Mouse (Mus musculus) lung, postnatal 4 days (tissue): Measurements from ENCODE around the gene Banf2.

Experiments used
- DNase-seq, 2 experiments: peaks; one replicate each; pipeline ENCODE4 v3.0.0; 2021

The Banf2 gene

GRCm38 (mm10) chr2:144032664-144033063, at the start of gene Banf2:
Gene Banf2, plus strand, starts transcription at chr2:144033059.
- no peak for DNase-seq

- no peak for DNase-seq
Observed at GRCm38 (mm10) chr2:143983482-143983881, 49.4 kb upstream of the Banf2 start.

- no peak for DNase-seq
Observed at GRCm38 (mm10) chr2:143987485-143987884, 45.4 kb upstream of the Banf2 start.

- DNase-seq = no peak
Observed at GRCm38 (mm10) chr2:143988016-143988415, 44.8 kb upstream of the Banf2 start.

DNA sequence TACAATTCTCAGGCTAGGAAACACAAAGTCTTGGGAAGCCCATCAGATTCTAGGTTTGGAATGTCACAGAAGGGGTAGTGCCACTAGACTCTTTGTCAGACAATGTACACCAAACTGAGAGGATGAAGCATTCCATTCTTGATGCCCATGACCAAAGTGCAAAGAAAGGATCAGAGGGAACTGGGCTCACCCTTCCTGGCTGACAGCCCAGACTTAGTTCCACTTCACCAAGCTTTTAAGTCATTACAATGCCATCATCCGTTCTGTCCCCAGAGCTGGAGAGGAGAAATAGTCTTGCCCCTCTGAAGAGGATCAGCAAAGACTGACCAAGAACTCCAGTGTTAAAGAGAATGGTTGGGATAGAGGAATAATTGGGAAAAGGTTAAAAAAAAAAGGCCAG, 41.9 kb upstream of the Banf2 start:
- peak; percentile 57 to 67 for DNase-seq

DNA sequence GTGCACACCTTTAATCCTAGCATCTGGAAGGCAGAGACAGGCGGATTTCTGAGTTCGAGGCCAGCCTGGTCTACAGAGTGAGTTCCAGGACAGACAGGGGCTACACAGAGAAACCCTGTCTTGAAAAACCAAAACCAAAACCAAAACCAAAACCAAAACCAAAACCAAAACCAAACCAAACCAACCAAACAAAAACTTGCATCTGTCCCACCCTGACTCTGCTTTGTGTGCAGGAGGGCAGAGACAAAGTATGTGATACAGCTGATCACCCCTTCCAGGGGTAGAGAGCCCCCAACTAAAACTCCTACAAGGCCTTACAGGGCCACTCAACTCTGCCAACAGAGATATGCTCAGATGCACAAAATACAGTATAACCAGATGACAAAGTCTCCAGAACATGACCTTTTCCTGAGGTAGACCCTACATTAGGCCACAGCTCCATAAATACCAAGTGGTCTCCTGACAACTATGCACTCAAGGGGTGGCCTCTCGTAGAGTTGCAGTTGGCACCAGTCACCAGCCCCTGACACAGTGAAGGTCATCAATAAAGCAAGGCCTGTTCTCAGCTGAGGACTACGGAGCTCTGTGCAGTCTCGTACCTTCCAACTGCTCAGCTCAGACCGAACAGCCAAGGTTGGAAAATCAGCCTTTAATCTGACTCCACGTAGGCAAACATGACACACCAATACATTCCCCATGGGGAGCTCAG, 40.7 kb upstream of the Banf2 start:
- DNase-seq = no peak

DNA sequence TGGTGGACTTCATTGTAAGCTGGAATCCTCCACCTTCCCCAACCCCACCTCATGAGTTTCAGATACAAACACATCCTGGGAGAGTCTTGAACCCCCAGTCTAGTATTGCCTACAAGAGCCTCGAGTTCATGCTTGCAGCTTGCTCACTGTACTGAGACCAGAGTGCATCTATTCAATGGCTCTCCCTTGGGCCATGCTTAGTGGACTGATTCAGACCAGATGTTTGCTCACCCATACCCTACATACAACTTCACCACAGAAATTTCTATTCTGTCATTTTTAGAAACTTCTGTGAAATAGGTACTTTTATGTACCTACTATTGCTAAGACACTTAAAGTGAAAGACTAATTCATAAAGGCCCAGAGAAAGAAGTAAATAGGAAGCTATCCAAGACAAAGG, 39.9 kb upstream of the Banf2 start:
- DNase-seq = no peak

DNA sequence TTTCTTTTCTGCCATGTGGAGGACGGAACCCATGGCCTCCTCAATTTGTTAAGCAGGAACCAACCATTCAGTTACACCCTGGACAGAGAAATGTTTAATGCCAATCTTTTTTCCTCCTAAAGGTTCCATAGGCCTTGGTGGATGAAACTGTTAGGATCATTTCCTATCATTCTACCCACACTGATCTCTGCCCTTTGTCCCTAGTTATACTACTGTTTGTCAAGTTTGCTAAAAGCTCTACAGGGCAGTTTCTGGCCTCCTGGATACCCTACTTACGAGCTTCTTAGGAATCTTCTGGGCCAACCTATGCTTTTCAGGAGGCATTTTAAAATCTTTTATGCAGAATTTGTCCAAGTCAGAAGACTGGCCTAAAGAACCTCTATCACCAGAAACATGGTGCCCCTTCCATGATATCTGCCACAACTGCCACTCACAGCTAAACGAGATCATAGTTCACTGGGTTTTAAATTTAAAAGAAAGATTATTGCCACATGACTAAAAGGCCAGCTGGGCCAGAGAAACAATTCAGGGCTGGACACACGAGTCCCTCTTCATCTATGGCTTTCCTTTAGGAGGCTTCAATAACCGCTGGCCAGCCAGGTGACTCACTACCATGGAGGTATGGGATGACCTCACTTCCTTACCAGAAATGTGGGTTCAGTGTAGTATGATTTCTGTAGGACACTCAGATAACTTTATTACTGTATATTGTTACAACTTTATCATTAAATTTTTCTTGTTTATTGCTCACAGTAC, 30.5 kb upstream of the Banf2 start:
- no peak for DNase-seq

DNA sequence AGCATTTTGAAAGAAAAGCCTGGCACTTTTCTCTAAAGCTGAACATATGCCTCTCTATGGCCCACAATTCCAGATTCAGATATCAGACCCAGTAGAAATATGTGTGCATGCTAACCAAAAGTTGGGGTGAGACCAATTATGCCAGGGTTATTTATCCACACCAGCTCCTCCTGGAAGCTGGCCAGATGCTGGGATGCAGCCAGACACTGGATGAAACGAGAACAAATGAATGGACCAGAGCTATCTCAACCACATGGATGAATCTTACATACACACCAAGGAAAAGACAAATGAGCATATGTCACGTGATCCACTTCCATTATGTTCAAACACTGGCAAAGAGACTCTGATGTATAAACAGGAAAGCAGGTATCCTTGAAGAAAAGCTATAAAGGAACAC, 29.3 kb upstream of the Banf2 start:
- DNase-seq = peak; percentile 39 to 53

- DNase-seq = peak; percentile 62 to 67
Observed at GRCm38 (mm10) chr2:144005166-144005955, 27.5 kb upstream of the Banf2 start.

- DNase-seq = no peak
Observed at GRCm38 (mm10) chr2:144006686-144007085, 26.2 kb upstream of the Banf2 start.

DNA sequence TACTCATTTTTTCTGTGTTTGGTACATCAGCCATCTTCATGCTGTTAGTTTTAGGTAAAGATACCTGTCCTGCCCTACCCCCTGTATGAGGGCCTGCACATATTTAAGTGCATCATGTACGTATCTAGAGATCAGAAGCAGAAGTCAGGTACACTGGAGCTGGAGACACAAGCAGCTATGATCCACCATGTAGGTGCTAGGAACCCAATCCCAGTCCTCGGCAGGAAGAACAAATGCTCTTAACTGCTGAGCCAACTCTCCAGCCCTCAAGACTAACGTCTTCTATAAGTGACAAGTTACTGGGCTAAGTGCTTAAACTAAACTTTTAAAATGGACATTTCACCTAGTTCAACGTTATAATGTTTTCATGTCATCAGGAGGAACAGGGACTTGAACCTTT, 25.6 kb upstream of the Banf2 start:
- no peak for DNase-seq

- no peak for DNase-seq
Observed at GRCm38 (mm10) chr2:144009081-144009480, 23.8 kb upstream of the Banf2 start.

GRCm38 (mm10) chr2:144009551-144010281, 23.1 kb upstream of the Banf2 start:
- peak; percentile 75 to 81 for DNase-seq

DNA sequence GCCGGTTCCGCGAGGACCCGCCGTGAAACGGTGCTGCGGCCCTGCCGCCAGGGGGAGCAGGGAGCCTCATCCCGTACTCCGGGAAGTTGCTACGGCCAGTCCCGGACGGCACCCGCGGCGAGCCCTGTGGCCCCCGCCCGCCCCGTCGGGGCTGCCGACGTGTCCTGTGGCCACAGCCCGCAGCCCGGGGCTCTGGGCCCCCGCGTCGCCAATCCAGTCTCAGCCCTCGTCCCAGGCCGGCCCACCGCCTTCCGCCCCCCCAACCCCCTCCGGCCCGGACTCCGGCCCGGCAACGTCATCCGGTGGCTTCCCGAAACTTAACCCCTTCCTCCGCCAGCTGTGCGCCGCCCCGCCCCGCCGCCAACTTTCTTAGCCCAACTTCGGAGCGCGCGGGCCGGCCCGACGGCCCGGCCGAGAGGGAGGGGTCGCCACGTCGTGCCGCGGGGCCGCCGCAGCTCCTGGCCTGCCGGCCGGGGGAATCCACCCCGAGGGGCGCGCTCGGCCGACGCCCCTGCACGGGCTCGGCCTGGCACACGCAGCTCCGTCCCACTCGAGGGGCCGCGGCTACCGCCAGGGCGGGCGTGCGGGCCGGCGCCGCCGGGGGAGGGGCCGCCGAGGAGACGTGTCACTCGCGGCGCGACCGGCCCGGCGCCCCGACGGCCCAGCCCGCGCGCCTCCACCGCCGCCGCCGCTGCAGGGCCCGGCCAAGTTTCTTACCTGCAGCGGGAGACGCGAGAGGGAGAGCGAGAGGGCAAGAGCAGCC, 22.4 kb upstream of the Banf2 start:
- peak; percentile 90 to 91 for DNase-seq

DNA sequence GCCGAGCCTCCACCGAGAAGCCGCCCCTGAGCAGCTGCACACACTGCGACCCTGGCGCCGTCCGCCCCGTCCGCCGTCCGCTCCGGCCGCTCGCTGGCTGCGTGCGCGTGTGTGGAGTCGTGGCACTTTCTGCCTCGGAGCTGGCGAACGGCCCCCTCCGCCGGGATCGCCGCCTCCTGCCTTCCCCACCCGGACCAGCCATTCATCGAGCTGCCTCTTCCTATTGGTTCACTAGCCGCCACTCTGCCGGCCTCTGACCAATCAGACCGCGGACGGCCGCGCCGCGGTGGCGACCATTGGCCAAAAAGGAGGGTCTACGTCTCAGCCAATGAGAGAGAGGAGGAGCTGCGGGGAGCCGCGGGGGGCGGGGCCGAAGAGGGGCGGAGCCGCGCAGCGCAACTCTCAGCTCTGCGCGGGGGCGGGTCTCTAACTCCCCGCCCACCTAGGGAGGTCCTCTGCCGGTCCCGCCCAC, 21.7 kb upstream of the Banf2 start, which contains the start of gene Rrbp1:
Rrbp1 (minus strand) TSS at position 184 of the 472 bp plus-strand sequence.
- DNase-seq = peak; percentile 99 to 100

- DNase-seq = peak; percentile 39 to 65
Observed at GRCm38 (mm10) chr2:144014051-144014450, 18.8 kb upstream of the Banf2 start.

DNA sequence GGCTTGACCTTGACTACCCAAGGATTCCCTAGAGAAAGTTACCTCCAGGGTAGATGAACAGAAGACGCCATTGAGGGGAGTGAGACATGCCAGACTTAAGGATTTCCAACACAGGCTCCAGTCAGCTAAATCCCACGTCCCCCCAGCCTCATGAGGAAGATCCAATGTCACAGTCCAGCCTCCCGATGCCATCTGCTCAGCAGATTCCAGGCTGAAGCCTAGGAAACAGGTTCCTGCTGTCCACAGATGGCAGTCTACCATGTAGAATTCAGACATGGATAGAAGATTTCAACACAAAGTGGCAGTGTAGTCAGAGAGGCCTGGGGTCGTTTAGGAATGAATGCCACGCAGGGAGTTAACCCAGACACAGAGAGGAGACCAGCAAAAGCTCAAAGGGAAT, 18.4 kb upstream of the Banf2 start:
- DNase-seq = no peak

DNA sequence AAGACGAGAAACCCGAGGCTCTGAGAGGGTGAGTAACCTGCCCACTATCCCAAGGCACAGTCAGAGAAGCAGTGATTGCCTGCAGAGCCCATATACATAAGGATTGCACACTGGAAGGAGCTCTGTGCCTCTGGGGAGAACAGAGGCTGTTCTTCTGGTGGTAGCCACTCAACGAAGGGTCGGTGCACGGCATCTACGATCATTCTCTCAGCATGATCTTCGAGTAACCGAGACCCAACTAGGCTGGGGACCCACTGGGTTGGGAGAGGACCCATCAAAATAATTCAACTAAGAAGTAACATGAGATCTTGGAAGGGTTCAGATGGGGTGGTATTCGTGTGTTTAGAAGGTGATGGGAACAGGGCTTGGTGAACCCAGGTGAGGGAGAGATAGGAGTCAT, 17.0 kb upstream of the Banf2 start:
- no peak for DNase-seq

DNA sequence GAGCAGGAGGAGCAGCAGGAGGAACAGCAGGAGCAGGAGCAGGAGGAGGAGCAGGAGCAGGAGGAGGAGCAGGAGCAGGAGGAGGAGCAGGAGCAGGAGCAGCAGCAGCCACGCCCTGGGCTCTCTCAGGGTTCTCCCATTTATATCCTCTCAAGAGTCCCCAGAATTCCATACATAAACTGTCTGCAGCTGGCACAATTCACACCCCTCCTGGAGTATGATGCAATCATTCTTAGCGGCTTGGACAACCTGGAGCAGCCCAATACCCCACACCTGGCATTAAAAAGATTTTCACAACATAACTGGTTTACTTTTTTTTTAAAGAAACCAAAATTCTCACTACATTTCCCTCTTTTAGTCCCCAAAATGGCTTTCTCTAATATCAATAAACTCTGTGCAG, 12.9 kb upstream of the Banf2 start:
- DNase-seq = no peak

DNA sequence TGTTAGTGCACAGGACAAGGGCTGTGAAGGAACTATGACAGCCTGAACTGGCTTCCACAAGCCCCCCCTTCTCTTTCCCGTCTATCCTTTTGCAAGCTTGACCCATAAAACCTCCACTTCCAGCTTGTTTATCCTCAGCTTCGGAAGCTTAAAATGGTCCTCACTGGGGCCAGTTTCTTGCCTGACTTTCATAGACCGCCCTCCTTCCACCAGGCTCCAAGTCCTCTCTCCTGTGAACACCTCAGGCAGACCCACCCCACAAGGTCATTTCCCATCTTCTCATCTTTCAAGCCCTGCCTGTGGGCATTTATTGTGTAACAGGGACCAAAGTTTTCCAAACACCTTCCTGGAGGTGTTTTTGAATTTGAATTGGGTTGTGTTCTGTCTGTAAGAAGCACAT, 10.4 kb upstream of the Banf2 start:
- no peak for DNase-seq

DNA sequence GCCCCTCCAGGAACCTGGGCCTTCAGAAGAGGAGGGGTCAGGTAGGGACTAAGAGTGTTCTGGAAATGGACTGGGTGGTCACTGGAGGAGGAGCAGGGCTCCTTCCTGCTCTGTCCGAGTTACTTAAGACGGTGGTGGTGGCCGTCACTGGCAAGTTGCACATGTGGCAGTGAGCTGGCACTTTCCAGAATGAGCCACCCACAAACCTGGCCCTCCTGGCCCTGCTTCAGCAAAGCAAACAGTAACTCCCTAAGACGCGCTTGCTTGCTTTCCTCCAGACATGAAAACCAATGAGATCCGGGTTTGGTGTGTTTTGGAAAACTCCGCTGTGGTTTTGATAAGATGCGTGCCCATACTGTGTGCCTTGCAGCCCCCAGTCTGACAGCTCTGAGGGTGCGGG, 7.5 kb upstream of the Banf2 start:
- DNase-seq = no peak
